Mouse (Mus musculus) midbrain, embryonic 12.5 days (tissue): ENCODE data around the gene Ltb4r2. TPM values are rescaled to one million over a fixed set of nuclear protein-coding genes. Genes with fewer than 3 reads are reported as not detected.

Experiments
- ATAC-seq: fragments of 200-750 bp; cut with Nextera tagmentation; 2 replicates; pipeline ENCODE4 v1.8.0; 2017; ENCODE audit warnings: low read depth, moderate TSS enrichment, moderate library complexity; ENCODE audit not compliant: low FRiP score
- H3K27ac ChIP-seq: fragments of 300-500 bp; sonication (generic); replicated peaks from 2 replicates; pipeline ENCODE4 v1.5.1; 2016; ENCODE audit warnings: mild to moderate bottlenecking
- H3K27me3 ChIP-seq: fragments of 300-500 bp; sonication (generic); 2 replicates; pipeline ENCODE4 v1.6.1; 2016; ENCODE audit warnings: mild to moderate bottlenecking
- H3K36me3 ChIP-seq: fragments of 300-500 bp; sonication (generic); 2 replicates; pipeline ENCODE4 v1.6.1; 2016
- H3K4me1 ChIP-seq: fragments of 300-500 bp; sonication (generic); 2 replicates; pipeline ENCODE4 v1.6.1; 2016
- H3K4me2 ChIP-seq: fragments of 300-500 bp; sonication (generic); replicated peaks from 2 replicates; pipeline ENCODE4 v1.6.1; 2016; ENCODE audit warnings: mild to moderate bottlenecking, moderate library complexity
- H3K4me3 ChIP-seq: fragments of 300-500 bp; sonication (generic); 2 replicates; pipeline ENCODE4 v1.5.1; 2016; ENCODE audit warnings: mild to moderate bottlenecking
- H3K9ac ChIP-seq: fragments of 300-500 bp; sonication (generic); replicated peaks from 2 replicates; pipeline ENCODE4 v1.6.1; 2016; ENCODE audit warnings: mild to moderate bottlenecking, moderate library complexity
- H3K9me3 ChIP-seq: fragments of 300-500 bp; sonication (generic); 2 replicates; pipeline ENCODE4 v1.6.1; 2016; ENCODE audit warnings: mild to moderate bottlenecking
- WGBS: fragments of 180-500 bp; shearing (Covaris S2); methylation state at CpG from one replicate; pipeline ENCODE4 v1.1.7; 2016; 5-methylcytosine and 5-hydroxymethylcytosine counted together
- polyA plus RNA-seq: library from polyadenylated mRNA; unstranded; fragments of >200 nt; fragmentation: Nextera tagmentation; extraction: Ambion mirVana; gene quantifications from 2 replicates; pipeline ENCODE4 v1.2.1, GENCODE M21; 2016

The Ltb4r2 gene
- polyA plus RNA-seq, 1 experiment from 2014 or later: 0.24 TPM

DNA sequence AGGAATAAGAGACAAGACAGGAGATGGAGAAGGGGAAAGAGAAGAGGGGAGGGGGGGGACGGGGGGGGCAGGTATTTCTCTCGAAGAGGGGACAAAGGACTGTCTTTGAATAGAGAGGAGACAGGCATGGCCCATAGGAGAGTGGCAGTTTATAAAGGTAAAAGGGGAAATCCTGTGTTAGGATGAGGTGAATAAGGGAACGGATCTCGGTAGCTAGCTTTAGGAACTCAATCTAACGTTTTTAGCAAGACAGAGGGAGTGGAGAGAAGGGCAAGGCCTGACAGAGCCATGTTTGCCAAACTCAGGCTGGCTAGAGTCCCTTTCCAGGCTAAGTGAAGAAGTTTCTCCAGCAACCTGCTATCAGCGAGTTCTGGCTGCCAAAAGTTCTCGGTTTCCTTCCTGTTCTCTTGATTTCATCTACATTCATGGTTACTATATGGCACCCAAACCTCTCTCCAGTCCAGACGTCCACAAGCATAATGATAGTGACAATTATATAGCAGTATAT is 38.7 kb upstream of the Ltb4r2 start:
- WGBS: 52% methylated on average over 8 of the region's 8 CpGs
- H3K27ac ChIP-seq: peak overlapping the region; percentile 80
- ATAC-seq: no peak; the same call in 1 of the 2 replicates
- H3K9ac ChIP-seq: peak overlapping the region; percentile 75
- H3K4me1 ChIP-seq: peaks cover 7% of the 10 kb centered on the region; the same call in 1 of the 2 replicates
- no peaks in the 10 kb centered on the region for H3K27me3 ChIP-seq
- H3K9me3 ChIP-seq: no peaks in the 10 kb centered on the region
- peak overlapping the region; percentile 82 for H3K4me3 ChIP-seq
- peak overlapping the region; percentile 61 for H3K4me2 ChIP-seq
- H3K36me3 ChIP-seq: peaks cover 17% of the 10 kb centered on the region

DNA sequence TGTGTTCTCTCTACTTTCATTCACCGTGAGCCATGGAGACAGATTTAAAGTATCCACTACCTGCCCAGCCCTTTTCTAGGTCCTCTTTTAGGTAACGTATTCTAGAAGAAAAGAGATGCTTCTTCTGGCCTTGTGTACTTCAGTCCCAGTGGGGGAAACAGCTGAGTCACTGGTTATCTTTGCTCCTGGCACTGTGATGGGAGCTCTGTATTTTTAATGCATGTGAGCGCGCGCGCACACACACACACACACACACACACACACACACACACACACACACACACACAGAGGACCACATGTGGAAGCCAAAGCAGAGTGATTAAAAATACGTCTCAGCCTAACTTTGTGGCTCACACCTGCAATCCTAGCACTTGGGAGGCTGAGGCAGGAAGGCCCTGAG is 37.8 kb upstream of the Ltb4r2 start:
- Histone ChIP-seq H3K4me1 (peaks cover 7% of the 10 kb centered on the region; the same call in 1 of the 2 replicates), H3K27me3 (no peaks in the 10 kb centered on the region; the same call in 1 of the 2 replicates), H3K9ac (no peak overlapping the region), H3K27ac (no peak overlapping the region), H3K4me2 (no peak overlapping the region), H3K9me3 (no peaks in the 10 kb centered on the region), H3K36me3 (peaks cover 12% of the 10 kb centered on the region), H3K4me3 (no peak overlapping the region)
- 98% methylated on average over 7 of the region's 7 CpGs for WGBS
- ATAC-seq: no peak

- no peak overlapping the region for H3K9ac ChIP-seq
- peaks cover 4% of the 10 kb centered on the region; the same call in 1 of the 2 replicates for H3K36me3 ChIP-seq
- no peaks in the 10 kb centered on the region for H3K9me3 ChIP-seq
- H3K27ac ChIP-seq: no peak overlapping the region
- H3K4me1 ChIP-seq: peaks cover 7% of the 10 kb centered on the region; the same call in 1 of the 2 replicates
- 76% methylated on average over 8 of the region's 8 CpGs for WGBS
- H3K27me3 ChIP-seq: no peaks in the 10 kb centered on the region; the same call in 1 of the 2 replicates
- no peak for ATAC-seq
- H3K4me2 ChIP-seq: no peak overlapping the region
- no peak overlapping the region for H3K4me3 ChIP-seq
Observed at GRCm38 (mm10) chr14:55724411-55724871, 36.8 kb upstream of the Ltb4r2 start.

DNA sequence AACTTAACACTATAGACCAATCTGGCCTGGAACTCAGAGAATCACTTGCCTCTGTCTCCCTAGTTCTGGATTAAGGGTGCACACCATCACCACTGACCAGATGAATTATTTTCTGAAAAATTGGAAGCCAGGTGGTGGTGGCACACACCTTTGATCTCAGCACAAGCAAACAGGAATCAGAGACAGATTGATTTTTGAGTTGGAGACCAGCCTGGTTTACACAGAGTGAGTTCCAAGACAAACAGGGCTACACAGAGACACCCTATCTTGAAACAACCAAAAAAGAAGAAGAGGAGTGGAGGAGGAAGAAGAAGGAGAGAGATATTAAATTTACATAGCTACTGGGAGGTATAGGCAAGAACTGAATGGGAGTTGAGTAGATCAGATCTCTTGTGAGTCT is 35.0 kb upstream of the Ltb4r2 start:
- no peaks in the 10 kb centered on the region for H3K36me3 ChIP-seq
- H3K4me3 ChIP-seq: no peak overlapping the region
- H3K9ac ChIP-seq: no peak overlapping the region
- H3K9me3 ChIP-seq: no peaks in the 10 kb centered on the region
- H3K4me2 ChIP-seq: no peak overlapping the region
- no peaks in the 10 kb centered on the region; the same call in 1 of the 2 replicates for H3K27me3 ChIP-seq
- no peak for ATAC-seq
- no peak overlapping the region for H3K27ac ChIP-seq
- H3K4me1 ChIP-seq: peaks cover 5% of the 10 kb centered on the region; the same call in 1 of the 2 replicates

- no peak overlapping the region for H3K4me3 ChIP-seq
- H3K4me1 ChIP-seq: no peaks in the 10 kb centered on the region
- 74% methylated on average over 8 of the region's 8 CpGs for WGBS
- no peaks in the 10 kb centered on the region; the same call in 1 of the 2 replicates for H3K27me3 ChIP-seq
- no peaks in the 10 kb centered on the region for H3K9me3 ChIP-seq
- H3K27ac ChIP-seq: no peak overlapping the region
- no peak overlapping the region for H3K4me2 ChIP-seq
- H3K9ac ChIP-seq: no peak overlapping the region
- ATAC-seq: no peak
- no peaks in the 10 kb centered on the region for H3K36me3 ChIP-seq
Observed at GRCm38 (mm10) chr14:55727889-55728685, 33.1 kb upstream of the Ltb4r2 start.

DNA sequence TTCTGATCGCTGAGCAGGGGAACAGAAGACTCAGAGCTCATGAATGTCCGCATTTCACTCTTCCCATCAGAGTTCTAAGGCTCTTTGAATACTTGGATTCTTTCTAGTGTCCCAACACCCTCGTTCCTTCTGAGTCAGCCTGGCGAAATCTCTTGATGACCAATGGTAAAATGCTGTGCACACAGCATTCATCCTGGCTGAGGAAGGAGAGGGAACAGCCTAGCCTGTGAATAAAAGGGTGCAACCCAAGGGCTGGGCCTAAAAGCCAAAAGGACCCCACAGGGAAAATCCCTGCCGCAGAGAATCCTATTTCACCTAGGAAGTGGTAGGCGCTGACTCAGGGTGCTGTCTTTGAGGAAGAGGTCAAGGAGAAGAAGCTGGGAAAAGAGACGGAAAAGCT is 31.1 kb upstream of the Ltb4r2 start:
- Histone ChIP-seq H3K4me2 (no peak overlapping the region), H3K27ac (no peak overlapping the region), H3K36me3 (no peaks in the 10 kb centered on the region), H3K27me3 (no peaks in the 10 kb centered on the region; the same call in 1 of the 2 replicates), H3K4me3 (no peak overlapping the region), H3K9ac (no peak overlapping the region), H3K4me1 (no peaks in the 10 kb centered on the region), H3K9me3 (no peaks in the 10 kb centered on the region)
- 73% methylated on average over 7 of the region's 7 CpGs for WGBS
- ATAC-seq: no peak

DNA sequence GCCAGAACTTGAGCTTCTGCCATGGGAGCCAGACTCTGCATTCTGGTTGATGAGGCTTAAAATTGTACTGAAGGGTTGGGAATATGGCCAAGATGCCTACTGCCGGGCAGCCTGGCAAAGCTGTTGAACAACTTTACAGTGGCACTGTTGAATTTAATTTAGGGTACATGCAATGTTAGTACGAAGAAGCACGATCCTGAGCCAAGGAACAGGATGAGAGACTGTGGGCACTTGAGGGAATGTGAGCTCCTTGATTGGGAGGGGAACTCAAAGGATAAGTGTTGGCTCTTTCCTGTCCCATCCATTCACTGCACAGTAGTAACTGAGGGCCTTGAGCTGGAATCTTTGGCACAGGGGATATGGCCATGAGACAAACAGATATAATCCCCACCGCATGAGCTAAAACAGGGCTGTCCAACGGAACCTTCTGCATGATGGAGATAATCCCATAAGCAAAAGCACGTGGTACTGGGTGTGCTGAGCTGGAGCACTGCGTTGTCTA is 30.6 kb upstream of the Ltb4r2 start:
- Histone ChIP-seq H3K36me3 (no peaks in the 10 kb centered on the region), H3K27me3 (no peaks in the 10 kb centered on the region; the same call in 1 of the 2 replicates), H3K9me3 (no peaks in the 10 kb centered on the region), H3K4me2 (no peak overlapping the region), H3K27ac (no peak overlapping the region), H3K4me1 (no peaks in the 10 kb centered on the region), H3K4me3 (no peak overlapping the region), H3K9ac (no peak overlapping the region)
- WGBS: 81% methylated on average over 7 of the region's 7 CpGs
- ATAC-seq: no peak

DNA sequence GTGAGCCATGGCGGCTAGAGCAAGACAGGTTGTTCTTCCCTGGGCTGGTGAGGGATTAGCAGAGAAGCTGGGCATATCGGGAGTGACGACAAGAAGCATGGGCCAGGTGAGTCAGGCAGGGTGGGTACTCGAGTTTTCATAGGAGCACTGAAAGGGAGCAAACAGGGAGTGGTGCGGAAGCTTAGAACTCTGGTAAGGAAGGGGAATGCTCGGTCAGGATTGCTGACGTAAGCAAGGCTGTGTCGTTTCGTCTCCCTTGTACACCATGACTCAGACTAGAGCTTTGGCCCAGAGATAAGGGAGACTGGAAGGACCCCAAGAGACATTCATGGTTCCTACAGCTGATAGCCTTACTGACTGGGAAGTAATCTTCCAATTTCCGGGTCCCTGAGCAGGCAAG is 27.3 kb upstream of the Ltb4r2 start:
- Histone ChIP-seq H3K4me2 (no peak overlapping the region), H3K27ac (no peak overlapping the region), H3K9me3 (no peaks in the 10 kb centered on the region), H3K27me3 (no peaks in the 10 kb centered on the region), H3K9ac (no peak overlapping the region), H3K36me3 (peaks cover 10% of the 10 kb centered on the region), H3K4me1 (no peaks in the 10 kb centered on the region), H3K4me3 (no peak overlapping the region)
- WGBS: 74% methylated on average over 10 of the region's 10 CpGs
- no peak for ATAC-seq

GRCm38 (mm10) chr14:55734869-55735268 is 26.4 kb upstream of the Ltb4r2 start:
- H3K36me3 ChIP-seq: peaks cover 19% of the 10 kb centered on the region
- no peak for ATAC-seq
- no peak overlapping the region for H3K4me2 ChIP-seq
- H3K27me3 ChIP-seq: no peaks in the 10 kb centered on the region
- no peak overlapping the region for H3K9ac ChIP-seq
- H3K27ac ChIP-seq: no peak overlapping the region
- H3K4me1 ChIP-seq: no peaks in the 10 kb centered on the region
- H3K9me3 ChIP-seq: no peaks in the 10 kb centered on the region
- H3K4me3 ChIP-seq: no peak overlapping the region
- WGBS: 75% methylated on average over 7 of the region's 7 CpGs

DNA sequence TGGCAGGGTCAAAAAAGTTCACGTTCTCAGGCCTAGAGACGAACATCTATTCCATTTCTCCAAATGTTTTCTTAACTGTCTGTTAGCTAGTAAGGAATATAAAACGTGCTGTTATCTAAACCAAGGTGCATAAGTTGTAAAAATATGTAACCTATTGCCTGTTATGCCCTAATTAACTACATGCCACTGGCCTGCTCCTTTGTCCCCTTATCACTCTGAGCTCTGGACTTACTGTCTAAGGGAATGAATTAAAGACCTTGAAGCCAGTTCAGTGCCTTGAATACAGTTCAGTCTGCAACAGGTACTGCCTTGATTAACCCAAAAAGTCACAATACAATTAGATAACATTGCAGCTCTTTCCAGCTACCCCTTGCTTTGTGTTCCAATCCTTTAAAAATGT is 25.9 kb upstream of the Ltb4r2 start:
- Histone ChIP-seq H3K9ac (no peak overlapping the region), H3K4me3 (no peak overlapping the region), H3K4me2 (no peak overlapping the region), H3K9me3 (no peaks in the 10 kb centered on the region), H3K36me3 (peaks cover 24% of the 10 kb centered on the region), H3K27ac (no peak overlapping the region), H3K4me1 (no peaks in the 10 kb centered on the region), H3K27me3 (no peaks in the 10 kb centered on the region)
- 77% methylated on average over 3 of the region's 3 CpGs for WGBS
- ATAC-seq: no peak

- Histone ChIP-seq H3K36me3 (peaks cover 28% of the 10 kb centered on the region), H3K9me3 (no peaks in the 10 kb centered on the region), H3K27me3 (no peaks in the 10 kb centered on the region), H3K27ac (no peak overlapping the region), H3K4me2 (no peak overlapping the region), H3K9ac (no peak overlapping the region), H3K4me3 (no peak overlapping the region), H3K4me1 (no peaks in the 10 kb centered on the region)
- ATAC-seq: no peak
- 82% methylated on average over 4 of the region's 4 CpGs for WGBS
Observed at GRCm38 (mm10) chr14:55735758-55736157, 25.5 kb upstream of the Ltb4r2 start.

DNA sequence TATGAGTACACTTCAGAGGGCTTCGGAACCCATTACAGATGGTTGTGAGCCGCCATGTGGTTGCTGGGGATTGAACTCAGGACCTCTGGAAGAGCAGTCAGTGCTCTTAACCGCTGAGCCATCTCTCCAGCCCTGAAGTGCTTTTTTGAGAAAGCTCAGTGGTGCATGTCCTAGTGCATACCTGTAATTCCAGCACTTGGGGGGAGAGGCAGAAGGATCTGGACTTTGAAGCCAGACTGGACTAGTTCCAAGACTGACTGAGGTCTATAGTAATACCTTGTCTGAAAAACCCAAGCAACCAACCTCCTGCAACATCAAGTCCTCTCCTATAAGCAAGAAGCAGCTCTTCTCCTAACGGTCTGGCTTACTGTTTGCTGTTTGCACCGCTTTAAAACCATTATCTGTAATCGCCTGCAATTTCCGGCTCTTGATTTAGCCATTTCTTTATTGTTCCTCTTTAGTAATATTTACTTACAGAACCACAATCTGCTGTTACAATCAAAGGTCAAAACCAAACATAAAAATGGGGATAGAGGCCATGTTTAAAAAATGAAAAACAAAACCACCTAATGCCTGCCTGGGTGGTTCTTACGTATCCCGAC is 24.0 kb upstream of the Ltb4r2 start:
- Histone ChIP-seq H3K4me3 (no peak overlapping the region), H3K4me1 (no peaks in the 10 kb centered on the region), H3K27me3 (no peaks in the 10 kb centered on the region), H3K9me3 (no peaks in the 10 kb centered on the region), H3K4me2 (no peak overlapping the region), H3K9ac (no peak overlapping the region), H3K36me3 (peaks cover 31% of the 10 kb centered on the region), H3K27ac (no peak overlapping the region)
- no peak for ATAC-seq
- WGBS: 88% methylated on average over 9 of the region's 9 CpGs
